Mouse (Mus musculus): Measurements from ENCODE around the gene Srpr.

Srpr gene

DNA sequence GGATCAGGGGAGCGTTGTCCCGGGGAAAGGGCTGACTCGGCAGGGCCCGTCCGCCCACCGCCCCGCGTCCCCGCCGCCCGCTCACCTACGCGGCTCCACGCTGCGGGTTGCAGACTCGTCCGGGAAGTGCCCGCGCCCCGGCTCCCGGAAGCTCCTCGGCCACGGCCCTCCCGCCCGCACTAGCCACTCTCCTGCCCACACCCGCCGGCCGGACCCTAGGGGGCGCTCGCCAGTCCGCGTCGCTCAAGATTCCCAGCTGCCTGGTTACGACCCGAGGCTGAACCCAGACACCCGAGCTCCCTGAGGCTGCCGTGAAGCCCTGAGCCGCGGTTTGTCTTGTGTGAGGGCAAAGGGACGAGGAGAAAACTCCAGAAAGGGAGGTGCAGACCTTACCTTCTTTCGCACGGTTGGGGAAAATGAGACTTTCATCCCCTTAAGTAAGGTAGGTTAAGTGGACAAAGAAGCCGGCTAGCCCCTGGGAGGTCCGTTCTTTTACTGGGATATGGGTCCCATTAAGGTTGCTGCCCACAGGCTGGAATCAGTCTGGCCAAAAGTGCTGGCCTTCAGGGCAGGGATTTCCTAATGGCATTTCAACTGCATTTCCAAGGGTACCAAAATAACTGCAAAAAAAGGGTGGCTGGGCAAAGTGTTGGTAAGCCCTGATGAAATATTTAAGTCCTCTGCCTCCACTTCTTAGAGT, at the start of gene Srpr, which contains the start of gene Tirap:
Gene Srpr (plus strand): TSS at position 404 of the 700 bp plus-strand sequence.
Gene Tirap (minus strand): TSS at position 520 of the 700 bp plus-strand sequence.
- DNase-seq: peak; percentile 95

GRCm38 (mm10) chr9:35152923-35153322, 47.1 kb upstream of the Srpr start:
- DNase-seq: no peak

GRCm38 (mm10) chr9:35156002-35156710, 43.8 kb upstream of the Srpr start:
- peak; percentile 55 for DNase-seq

GRCm38 (mm10) chr9:35156862-35157261, 43.1 kb upstream of the Srpr start:
- no peak for DNase-seq

- no peak for DNase-seq
These were observed 41.5 kb upstream of the Srpr start for GRCm38 (mm10) chr9:35158477-35158876.

GRCm38 (mm10) chr9:35160662-35161061, 39.3 kb upstream of the Srpr start:
- no peak for DNase-seq

DNA sequence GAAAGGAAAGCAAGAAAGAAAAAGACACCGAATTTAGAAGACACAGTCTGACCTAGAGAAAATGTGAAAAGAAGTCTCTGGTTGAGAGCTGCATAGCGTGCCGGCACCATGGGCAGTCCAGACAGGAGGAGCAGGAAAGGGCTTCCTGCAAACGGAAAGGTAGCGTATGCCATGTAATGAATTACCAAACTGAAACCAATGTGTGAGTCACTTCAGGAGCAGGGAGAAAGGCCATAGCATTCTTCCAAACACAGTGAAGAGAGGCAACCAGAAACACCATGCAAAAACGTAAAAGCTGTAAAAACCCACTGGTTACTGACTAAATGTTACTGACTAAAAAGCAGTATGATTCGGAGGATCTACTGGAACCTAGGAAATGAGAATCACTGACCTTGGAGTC, 38.3 kb upstream of the Srpr start:
- no peak for DNase-seq

DNA sequence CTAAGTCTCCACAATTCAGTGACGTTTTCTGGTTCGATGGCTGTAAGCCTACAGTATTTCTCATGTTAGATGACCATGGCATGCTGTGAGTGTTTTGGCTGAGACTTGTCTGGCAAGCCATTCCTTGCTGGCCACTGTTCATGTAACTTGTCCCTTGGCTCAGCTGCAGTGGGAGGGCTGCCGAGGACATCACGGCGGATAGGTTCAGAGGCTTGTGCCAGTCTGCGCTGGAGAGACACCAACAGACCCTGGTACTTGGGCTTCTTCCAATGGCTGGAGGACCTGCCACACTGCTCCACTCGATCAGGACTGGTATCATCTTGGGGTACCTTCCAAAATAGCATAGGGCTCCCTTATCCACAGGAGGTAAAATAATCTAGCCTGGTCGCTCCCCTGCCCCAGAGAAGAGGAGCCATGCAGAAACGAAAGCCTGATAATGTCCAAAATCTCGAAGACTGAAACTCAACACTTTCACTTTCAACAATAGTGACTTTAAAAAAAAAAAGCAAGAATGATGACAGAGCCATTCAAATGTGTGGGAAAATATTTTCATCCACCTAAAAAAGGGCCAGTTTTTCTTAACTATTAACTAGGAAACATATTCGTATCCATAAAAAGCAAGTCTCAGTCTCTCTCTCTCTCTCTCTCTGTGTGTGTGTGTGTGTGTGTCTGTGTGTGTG, 36.8 kb upstream of the Srpr start:
- no peak for DNase-seq

DNA sequence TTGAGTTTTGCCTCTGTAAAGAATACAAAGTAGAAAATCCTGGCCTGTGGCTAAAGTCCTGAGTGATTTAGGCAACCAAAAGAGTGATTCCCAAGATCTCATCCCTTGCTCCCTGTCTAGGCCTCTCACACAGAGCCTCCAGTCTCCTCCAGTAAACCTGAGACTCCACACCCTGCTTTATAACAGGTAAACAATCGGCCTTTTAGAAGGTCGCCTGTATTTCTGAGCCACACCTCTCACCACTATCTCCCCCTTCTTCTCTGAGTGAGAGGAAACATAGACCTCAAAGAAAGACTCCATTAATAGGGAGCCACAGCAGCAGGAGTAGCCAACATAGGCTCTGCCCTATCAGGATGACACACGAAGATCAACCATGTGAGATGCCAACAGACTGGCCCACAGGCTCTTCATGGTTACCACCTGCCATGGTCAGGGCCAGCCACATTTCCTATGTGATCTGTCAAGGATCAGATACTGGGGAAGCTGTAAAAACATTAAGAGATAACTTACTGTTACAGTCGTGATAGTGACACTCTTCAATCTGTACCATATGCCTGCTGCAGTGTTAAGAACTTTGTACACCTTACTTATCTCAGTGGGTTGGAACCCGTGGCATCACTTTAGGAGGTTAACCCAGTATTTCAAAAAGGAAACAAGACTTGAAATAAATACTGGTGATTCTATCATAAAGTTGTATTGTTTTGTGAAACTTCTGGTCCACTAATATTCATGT, 35.7 kb upstream of the Srpr start:
- DNase-seq: no peak

- DNase-seq: peak; percentile 36
These were observed 33.7 kb upstream of the Srpr start for GRCm38 (mm10) chr9:35166144-35166797.

- peak; percentile 45 for DNase-seq
These were observed 33.0 kb upstream of the Srpr start for GRCm38 (mm10) chr9:35166798-35167635.

GRCm38 (mm10) chr9:35170071-35170470, 29.9 kb upstream of the Srpr start:
- no peak for DNase-seq

DNA sequence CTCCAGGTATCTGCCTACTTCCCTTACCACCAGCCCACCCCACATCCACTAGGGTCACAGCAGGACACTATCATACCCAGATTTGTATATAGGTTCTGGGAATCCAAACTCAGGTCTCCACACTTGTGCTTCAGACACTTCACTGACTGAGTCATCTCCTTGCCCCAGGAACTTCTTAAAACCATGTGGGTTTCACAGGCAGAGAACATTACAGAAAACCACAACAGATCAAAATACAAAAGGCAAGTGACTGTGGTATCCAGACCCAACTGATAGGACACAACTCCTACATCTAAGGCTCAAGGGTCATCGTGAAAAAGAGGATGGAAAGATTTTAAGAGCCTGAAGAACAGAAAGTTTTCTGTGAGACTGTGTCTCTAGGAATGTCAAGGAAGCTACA, 26.6 kb upstream of the Srpr start:
- no peak for DNase-seq

DNA sequence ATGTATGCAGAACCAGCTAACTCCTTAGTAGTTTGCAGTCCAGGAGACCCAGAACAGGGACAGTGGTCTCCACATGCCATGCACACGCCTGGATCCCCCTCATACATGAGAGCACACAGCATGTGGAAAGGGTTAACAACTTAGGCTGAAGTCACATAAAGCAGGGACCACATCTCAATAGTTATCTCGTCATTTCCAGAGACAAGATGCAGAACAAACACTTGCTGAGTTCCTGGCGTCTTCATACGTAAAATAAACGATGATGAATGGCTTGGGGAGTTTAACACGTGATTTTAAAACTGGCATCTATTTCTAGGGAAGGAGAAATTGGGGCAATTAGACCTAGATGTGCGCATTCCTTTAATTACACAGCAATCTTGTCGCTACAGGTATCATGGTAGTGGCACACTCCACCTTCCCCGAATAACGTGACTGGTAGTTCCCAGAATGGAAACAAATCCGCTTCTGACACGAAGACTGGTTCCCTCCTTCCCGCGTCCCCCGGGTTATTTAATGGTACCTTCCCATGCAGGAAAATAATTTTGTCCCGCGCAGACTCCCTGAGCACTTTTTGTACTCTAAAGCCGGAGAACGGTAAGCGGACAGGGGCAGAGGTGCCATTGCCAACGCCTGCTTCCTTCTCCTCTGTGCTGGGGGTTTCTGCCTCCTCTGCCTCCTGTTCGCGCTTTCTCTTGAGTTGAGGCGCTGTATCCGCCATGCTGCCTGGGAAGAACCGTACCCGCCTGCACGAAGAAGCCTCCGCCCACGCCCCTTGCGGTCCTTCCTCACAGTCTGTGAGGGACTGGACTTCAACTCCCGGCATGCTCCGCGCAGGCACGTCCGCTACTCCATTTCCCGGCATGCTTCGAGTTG, 24.5 kb upstream of the Srpr start, which contains the start of gene Dcps:
Gene Dcps (minus strand): TSS at position 811 of the 873 bp plus-strand sequence.
- DNase-seq: peak; percentile 96

GRCm38 (mm10) chr9:35176124-35176659, 23.8 kb upstream of the Srpr start:
- DNase-seq: no peak

DNA sequence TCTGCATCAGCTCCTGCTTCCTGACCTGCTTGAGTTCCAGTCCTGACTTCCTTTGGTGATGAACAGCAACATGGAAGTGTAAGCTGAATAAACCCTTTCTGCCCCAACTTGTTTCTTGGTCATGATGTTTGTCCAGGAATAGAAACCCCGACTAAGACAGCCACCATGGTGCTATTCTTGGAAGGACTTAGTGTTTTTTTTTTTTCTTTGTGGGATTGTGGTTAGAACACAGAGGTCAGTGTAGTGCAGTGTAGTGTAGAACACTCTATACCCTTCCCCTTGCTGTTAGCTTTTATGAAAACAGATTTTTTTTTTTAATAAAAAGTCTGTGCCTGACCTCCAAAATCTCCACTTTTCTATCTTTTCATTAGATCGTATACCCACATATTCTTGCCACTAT, 17.1 kb upstream of the Srpr start:
- DNase-seq: no peak

DNA sequence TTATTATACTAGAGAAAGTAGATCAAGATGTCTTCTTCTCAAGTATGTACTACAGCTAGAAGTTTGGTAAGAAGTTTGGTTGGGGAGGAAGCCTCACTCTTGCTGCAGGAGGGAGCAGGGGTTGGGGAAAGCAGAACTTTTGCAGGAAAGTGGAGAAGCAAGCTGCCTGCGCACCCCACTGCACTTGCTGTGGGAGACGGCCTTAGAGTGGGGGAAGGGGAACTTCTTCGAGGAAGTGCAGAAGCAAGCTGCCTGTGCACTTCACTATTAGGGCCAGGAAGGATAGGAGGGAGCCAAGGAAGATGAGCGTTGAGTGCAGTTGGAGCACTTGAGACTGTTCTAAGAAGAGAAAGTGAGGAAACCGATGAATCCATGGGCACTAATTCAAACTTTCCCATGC, 16.6 kb upstream of the Srpr start:
- DNase-seq: no peak

- no peak for DNase-seq
These were observed 13.5 kb upstream of the Srpr start for GRCm38 (mm10) chr9:35186430-35186829.

GRCm38 (mm10) chr9:35187351-35187903, 12.5 kb upstream of the Srpr start:
- DNase-seq: no peak

- DNase-seq: peak; percentile 62
These were observed 11.3 kb upstream of the Srpr start for GRCm38 (mm10) chr9:35188700-35189099.

Measured in kidney, postnatal 10 days (tissue).